Mouse (Mus musculus): ENCODE measurements at regions not wholly inside any gene's neighbourhood (a gene's known extent, or its start where the extent isn't known, plus 50 kb on each side); places are given as distances from the start of the nearest gene placed in this dataset.

DNA sequence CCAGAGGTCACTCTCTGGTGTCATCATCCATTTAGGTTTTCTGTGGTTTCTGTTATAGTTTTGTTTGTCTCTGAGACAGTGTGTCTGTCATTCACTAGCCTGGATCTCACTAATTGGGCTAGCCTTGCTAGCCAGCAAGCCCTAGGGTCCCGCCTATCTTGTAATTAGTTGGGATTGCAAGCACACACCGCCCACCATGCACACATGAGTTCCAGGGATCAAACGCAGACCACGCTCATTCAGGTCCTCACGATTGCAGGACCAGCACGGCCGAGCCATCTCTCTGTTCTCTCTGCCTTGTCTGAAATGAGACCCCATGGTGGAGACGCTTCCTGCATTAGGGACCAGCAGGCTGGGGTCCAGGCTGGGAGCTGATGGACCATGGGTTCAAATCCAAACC lies 60.9 kb upstream of the Igsf21 start:
- no peak for TF ChIP-seq CTCF (IDR thresholded peaks at IDR 0.05; ENCODE audit: low read depth)
- no peak for ATAC-seq (ENCODE audit: insufficient read depth)
- 78% methylated on average over 8 of the region's 8 CpGs for WGBS

DNA sequence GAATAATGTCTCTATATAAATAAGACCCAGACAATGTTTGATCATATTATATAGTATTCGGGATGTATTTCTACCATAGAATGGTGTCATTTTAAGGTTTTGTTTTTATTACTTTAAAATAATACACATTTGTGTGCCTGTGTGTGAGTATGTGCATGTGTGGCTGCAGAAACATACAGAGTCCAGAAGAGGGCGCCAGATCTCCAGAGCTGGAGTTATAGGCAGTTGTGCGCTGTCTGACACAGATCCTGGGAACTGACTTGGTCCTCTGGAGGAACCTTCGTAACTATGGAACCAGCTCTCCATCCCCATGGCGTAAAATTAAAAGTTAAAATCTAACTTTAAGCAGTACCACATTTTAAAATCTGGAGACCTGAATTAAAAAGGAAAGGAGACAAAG lies 58.4 kb upstream of the Igsf21 start:
- H3K36me3 ChIP-seq (ENCODE audit: insufficient read depth): no peaks in the 10 kb centered on the region

More for the DNA sequence above, 60.9 kb upstream of the Igsf21 start:
- no peak for DNase-seq
- no peak overlapping the region for H3K4me3 ChIP-seq (ENCODE audit: low read depth, low read length)
- H3K9me3 ChIP-seq (ENCODE audit: low read depth, low read length): no peaks in the 10 kb centered on the region; the same call in 1 of the 2 replicates
- no peak overlapping the region for H3K27ac ChIP-seq (ENCODE audit: low read depth)
- H3K9ac ChIP-seq: no peak overlapping the region
- H3K27me3 ChIP-seq (ENCODE audit: insufficient read depth, low read length): no peaks in the 10 kb centered on the region
- no peaks in the 10 kb centered on the region for H3K4me1 ChIP-seq (ENCODE audit: insufficient read depth)
- H3K4me2 ChIP-seq: no peak overlapping the region
- no peaks in the 10 kb centered on the region for H3K36me3 ChIP-seq (ENCODE audit: insufficient read depth)

DNA sequence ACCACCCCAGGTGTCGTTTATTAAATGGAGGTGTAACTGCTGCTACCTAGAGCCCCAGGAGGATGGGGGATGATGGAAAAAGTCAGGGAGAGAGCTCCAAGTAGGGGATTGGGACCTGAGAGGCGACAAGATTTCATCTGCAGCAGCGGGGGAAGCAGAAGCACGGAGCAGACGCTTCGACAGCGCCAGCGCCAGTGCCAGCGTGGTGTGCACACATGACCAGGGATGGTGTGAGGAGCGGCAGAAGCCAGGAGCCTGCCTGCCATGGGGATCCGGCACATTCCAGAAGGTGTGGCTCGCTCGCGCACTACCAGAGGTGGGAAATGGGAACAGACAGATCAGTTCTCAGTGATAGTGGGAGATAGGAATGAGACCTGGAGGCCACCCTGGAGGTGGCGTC lies 55.1 kb upstream of the Igsf21 start:
- Histone ChIP-seq H3K9me3 (ENCODE audit: low read depth, low read length) (no peaks in the 10 kb centered on the region; the same call in 1 of the 2 replicates), H3K27me3 (ENCODE audit: insufficient read depth, low read length) (no peaks in the 10 kb centered on the region), H3K4me1 (ENCODE audit: insufficient read depth) (no peaks in the 10 kb centered on the region), H3K27ac (ENCODE audit: low read depth) (no peak overlapping the region), H3K9ac (no peak overlapping the region), H3K4me3 (ENCODE audit: low read depth, low read length) (no peak overlapping the region), H3K4me2 (no peak overlapping the region), H3K36me3 (ENCODE audit: insufficient read depth) (no peaks in the 10 kb centered on the region)
- 77% methylated on average over 15 of the region's 15 CpGs for WGBS
- ATAC-seq (ENCODE audit: insufficient read depth) (no peak), DNase-seq (no peak)
- no peak for TF ChIP-seq CTCF (IDR thresholded peaks at IDR 0.05; ENCODE audit: low read depth)

More for the DNA sequence above, 58.4 kb upstream of the Igsf21 start:
- Histone ChIP-seq H3K4me2 (no peak overlapping the region), H3K27me3 (ENCODE audit: insufficient read depth, low read length) (no peaks in the 10 kb centered on the region), H3K4me1 (ENCODE audit: insufficient read depth) (no peaks in the 10 kb centered on the region), H3K9ac (no peak overlapping the region), H3K4me3 (ENCODE audit: low read depth, low read length) (no peak overlapping the region), H3K27ac (ENCODE audit: low read depth) (no peak overlapping the region), H3K9me3 (ENCODE audit: low read depth, low read length) (no peaks in the 10 kb centered on the region; the same call in 1 of the 2 replicates)
- DNase-seq (no peak), ATAC-seq (ENCODE audit: insufficient read depth) (no peak)
- WGBS: 77% methylated on average over 5 of the region's 5 CpGs
- TF ChIP-seq CTCF (IDR thresholded peaks at IDR 0.05; ENCODE audit: low read depth): no peak

DNA sequence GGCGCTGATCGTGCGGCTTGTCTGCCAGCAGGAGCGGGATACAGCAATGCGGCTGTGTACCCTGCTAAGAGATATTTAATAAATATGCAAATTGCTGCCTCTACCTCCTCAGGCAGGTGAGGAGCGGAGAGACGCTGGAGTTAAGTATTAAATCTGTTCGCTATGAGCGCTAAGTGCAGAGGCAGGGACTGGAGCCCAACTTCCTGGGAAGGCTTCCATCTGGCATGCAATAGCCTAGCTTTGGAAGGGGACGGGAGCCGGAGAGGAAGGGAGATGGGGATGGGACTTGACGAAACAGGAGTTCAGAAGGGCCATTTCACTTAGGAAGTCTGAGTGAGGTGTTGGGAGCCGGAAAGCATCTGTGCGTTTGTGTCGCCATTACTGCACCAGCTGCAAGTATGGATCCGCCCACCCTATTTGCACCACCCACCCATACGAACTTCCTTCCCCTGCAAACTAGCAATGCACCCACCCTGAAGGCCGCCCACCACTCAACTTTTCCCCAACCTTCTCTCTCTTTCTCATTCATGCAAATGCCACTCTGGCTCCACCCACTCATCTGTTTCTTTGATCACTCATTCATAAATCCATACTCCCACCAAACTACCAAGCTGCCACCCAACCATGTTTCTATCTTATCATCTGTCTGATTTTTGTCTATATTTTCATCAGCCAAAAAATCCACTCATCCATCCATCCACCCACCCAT lies 51.5 kb upstream of the Igsf21 start:
- 71% methylated on average over 18 of the region's 18 CpGs for WGBS
- Histone ChIP-seq H3K27ac (ENCODE audit: low read depth) (no peak overlapping the region), H3K9me3 (ENCODE audit: low read depth, low read length) (no peaks in the 10 kb centered on the region), H3K36me3 (ENCODE audit: insufficient read depth) (no peaks in the 10 kb centered on the region), H3K9ac (no peak overlapping the region), H3K4me3 (ENCODE audit: low read depth, low read length) (no peak overlapping the region), H3K4me2 (no peak overlapping the region), H3K27me3 (ENCODE audit: insufficient read depth, low read length) (no peaks in the 10 kb centered on the region), H3K4me1 (ENCODE audit: insufficient read depth) (no peaks in the 10 kb centered on the region)
- ATAC-seq (ENCODE audit: insufficient read depth): no peak
- TF ChIP-seq CTCF (IDR thresholded peaks at IDR 0.05; ENCODE audit: low read depth): no peak
- no peak for DNase-seq

Data from lung, embryonic 14.5 days (tissue).